9 mouse cellular contexts compared by ENCODE assay signal in the genomic region with DNA sequence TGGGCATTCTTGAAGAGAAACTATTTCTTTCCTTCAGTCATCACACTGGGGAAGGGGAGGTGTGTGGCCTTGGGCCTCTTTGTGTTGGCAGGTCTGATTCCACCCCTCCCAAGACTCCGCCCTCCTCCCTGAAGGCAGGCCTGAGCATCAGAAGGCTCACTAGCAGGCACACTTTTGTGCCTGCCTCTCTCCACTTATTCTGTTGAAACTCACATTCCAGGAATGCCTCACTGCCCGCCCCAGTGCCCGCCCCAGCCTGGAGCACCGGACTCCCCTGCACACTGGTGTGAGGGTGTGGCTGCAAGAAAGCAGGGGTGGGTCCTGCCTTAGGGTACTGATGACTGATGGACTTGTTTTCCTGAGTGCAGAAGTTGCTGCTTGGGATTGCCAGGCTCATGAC. TPM values are rescaled to one million over a fixed set of nuclear protein-coding genes. Genes with fewer than 3 reads are reported as not detected.
DNase-seq lines count a peak whose midpoint lies in the region; ATAC-seq and TF ChIP-seq lines count a peak whose summit lies in the region.
"Had no signal": no experiment of that assay in that cellular context is flagged by ENCODE, and none has a peak within 500 bp of the region (broad histone marks: within the 10 kb centered on the region; RNA-seq: fewer than 3 reads in every experiment).

No protein-coding gene starts in this region.

- intact Hi-C loops in left cerebral cortex, postnatal 10 days (cut with DNase I): loop anchor here (5.0 kb wide), 1 partner anchor 45 kb away; a partner anchor contains a TSS

- no peaks in the 10 kb centered on the region for H3K27me3 ChIP-seq in forebrain, embryonic 10.5 days (ENCODE audit: poor library complexity, severe bottlenecking)
- no peaks in the 10 kb centered on the region for H3K27me3 ChIP-seq in forebrain, embryonic 14.5 days (replicated peaks; ENCODE audit: control insufficient read depth, insufficient read depth, low read length)
- H3K27me3 ChIP-seq in intestine, postnatal 0 days (replicated peaks; ENCODE audit: control insufficient read depth, insufficient read depth, low read length): no peaks in the 10 kb centered on the region
- no peaks in the 10 kb centered on the region for H3K27me3 ChIP-seq in lung, embryonic 16.5 days (ENCODE audit: control insufficient read depth, insufficient read depth, low read depth, low read length)
- H3K27me3 ChIP-seq: neural tube, embryonic 12.5 days had no signal

- no peak overlapping the region for H3K9ac ChIP-seq in forebrain, embryonic 14.5 days (ENCODE audit: low read length)
- no peak overlapping the region for H3K9ac ChIP-seq in ES-E14 (ENCODE audit: insufficient read depth, low read depth, low read length, poor library complexity, severe bottlenecking)
- no peak overlapping the region for H3K9ac ChIP-seq in intestine, postnatal 0 days (ENCODE audit: low read depth, low read length)
- no peak overlapping the region for H3K9ac ChIP-seq in lung, embryonic 16.5 days (ENCODE audit: low read length)
- H3K9ac ChIP-seq: neural tube, embryonic 12.5 days had no signal

- TF ChIP-seq CTCF in intestine, postnatal 0 days (IDR thresholded peaks at IDR 0.05; ENCODE audit: low read depth): no peak
- TF ChIP-seq CTCF in layer of hippocampus, adult 2 months (conservative IDR thresholded peaks at IDR 0.05): no peak

- no peak overlapping the region for H3K4me2 ChIP-seq in forebrain, embryonic 14.5 days (ENCODE audit: low read length)
- H3K4me2 ChIP-seq in intestine, postnatal 0 days (replicated peaks; ENCODE audit: low read depth): no peak overlapping the region
- H3K4me2 ChIP-seq in lung, embryonic 16.5 days (ENCODE audit: low read depth, low read length): no peak overlapping the region
- H3K4me2 ChIP-seq: neural tube, embryonic 12.5 days had no signal

- WGBS in forebrain, embryonic 10.5 days: 50% methylated on average over 4 of the region's 4 CpGs
- WGBS in forebrain, embryonic 14.5 days: 21% methylated on average over 4 of the region's 4 CpGs
- WGBS in intestine, postnatal 0 days: 36% methylated on average over 4 of the region's 4 CpGs
- 26% methylated on average over 4 of the region's 4 CpGs for WGBS in lung, embryonic 16.5 days

- DNase-seq in forebrain, embryonic 10.5 days (ENCODE audit: extremely low spot score, low spot score): peak; percentile 27
- DNase-seq in forebrain, embryonic 14.5 days (ENCODE audit: low spot score): no peak
- peak; percentile 67 for DNase-seq in ES-E14 (ENCODE audit: low read depth, low spot score)
- no peak for DNase-seq in left cerebral cortex, postnatal 10 days (ENCODE audit: extremely low spot score in 1 of 2, low spot score in 2 of 2)
- DNase-seq in layer of hippocampus, adult 2 months (ENCODE audit: low spot score in 2 of 2): no peak

- in situ Hi-C loops in ES-E14 (cut with MboI; ENCODE audit: low sequenced_read_pairs in 2 of 2, unreplicated experiment in 2 of 2): no loop called here

- no peaks in the 10 kb centered on the region for H3K9me3 ChIP-seq in forebrain, embryonic 10.5 days
- no peaks in the 10 kb centered on the region for H3K9me3 ChIP-seq in forebrain, embryonic 14.5 days (replicated peaks; ENCODE audit: control insufficient read depth, low read length)
- no peaks in the 10 kb centered on the region for H3K9me3 ChIP-seq in ES-E14 (ENCODE audit: control insufficient read depth, insufficient read depth, low read depth, low read length)
- no peaks in the 10 kb centered on the region for H3K9me3 ChIP-seq in intestine, postnatal 0 days (ENCODE audit: control insufficient read depth)
- no peaks in the 10 kb centered on the region for H3K9me3 ChIP-seq in lung, embryonic 16.5 days (ENCODE audit: control insufficient read depth, low read length)
- H3K9me3 ChIP-seq: neural tube, embryonic 12.5 days had no signal

- ATAC-seq in forebrain, embryonic 14.5 days: no peak
- peak; percentile 44; the same call in 1 of the 2 replicates for ATAC-seq in intestine, postnatal 0 days
- ATAC-seq in lung, embryonic 16.5 days (ENCODE audit: low read depth): peak; percentile 87
- no peak for ATAC-seq in monocyte, adult 5-6 weeks (replicated peaks; ENCODE audit: insufficient number of reproducible peaks, low FRiP score, low TSS enrichment, poor library complexity, severe bottlenecking)

- H3K27ac ChIP-seq in forebrain, embryonic 10.5 days: 0 out of 2 replicates have a peak overlapping the region, but pooled peaks have one; percentile 20
- H3K27ac ChIP-seq in forebrain, embryonic 14.5 days (ENCODE audit: low read depth, low read length): no peak overlapping the region
- peak overlapping the region; percentile 71; the same call in 1 of the 2 replicates for H3K27ac ChIP-seq in ES-E14 (ENCODE audit: insufficient read depth, low read depth, low read length, poor library complexity, severe bottlenecking)
- no peak overlapping the region for H3K27ac ChIP-seq in intestine, postnatal 0 days (ENCODE audit: low read depth, low read length)
- peak overlapping the region; percentile 86 for H3K27ac ChIP-seq in lung, embryonic 16.5 days (ENCODE audit: low read length)
- H3K27ac ChIP-seq in layer of hippocampus, adult 2 months: no peak overlapping the region
- H3K27ac ChIP-seq: neural tube, embryonic 12.5 days had no signal

- no peak overlapping the region for H3K4me3 ChIP-seq in forebrain, embryonic 10.5 days
- H3K4me3 ChIP-seq in forebrain, embryonic 14.5 days (ENCODE audit: low read depth, low read length): no peak overlapping the region
- H3K4me3 ChIP-seq in ES-E14 (ENCODE audit: insufficient read depth in 1 of 2, low read depth in 1 of 2, low read length in 2 of 2, poor library complexity in 1 of 2, severe bottlenecking in 1 of 2): no peak overlapping the region
- no peak overlapping the region for H3K4me3 ChIP-seq in intestine, postnatal 0 days (ENCODE audit: low read depth, low read length)
- no peak overlapping the region for H3K4me3 ChIP-seq in lung, embryonic 16.5 days (ENCODE audit: low read length)
- no peak overlapping the region for H3K4me3 ChIP-seq in layer of hippocampus, adult 2 months
- H3K4me3 ChIP-seq: neural tube, embryonic 12.5 days had no signal

- peaks cover 22% of the 10 kb centered on the region for H3K4me1 ChIP-seq in forebrain, embryonic 10.5 days
- H3K4me1 ChIP-seq in forebrain, embryonic 14.5 days (ENCODE audit: control insufficient read depth, insufficient read depth, low read length): peaks cover 17% of the 10 kb centered on the region
- peaks cover 0 to 12% of the 10 kb centered on the region in 2 experiments; a peak in 3 of 4 replicates for H3K4me1 ChIP-seq in ES-E14 (ENCODE audit: control insufficient read depth in 2 of 2, insufficient read depth in 2 of 2, low read length in 2 of 2, poor library complexity in 1 of 2)
- no peaks in the 10 kb centered on the region for H3K4me1 ChIP-seq in intestine, postnatal 0 days (replicated peaks; ENCODE audit: control insufficient read depth, insufficient read depth, low read length)
- peaks cover 42% of the 10 kb centered on the region for H3K4me1 ChIP-seq in lung, embryonic 16.5 days (replicated peaks; ENCODE audit: control insufficient read depth, insufficient read depth, low read length)
- H3K4me1 ChIP-seq: neural tube, embryonic 12.5 days had no signal

- no peaks in the 10 kb centered on the region for H3K36me3 ChIP-seq in forebrain, embryonic 10.5 days (replicated peaks)
- H3K36me3 ChIP-seq in forebrain, embryonic 14.5 days (ENCODE audit: control insufficient read depth, insufficient read depth, low read length): no peaks in the 10 kb centered on the region
- no peaks in the 10 kb centered on the region for H3K36me3 ChIP-seq in ES-E14 (ENCODE audit: control insufficient read depth, insufficient read depth, low read length, poor library complexity, severe bottlenecking)
- no peaks in the 10 kb centered on the region for H3K36me3 ChIP-seq in intestine, postnatal 0 days (ENCODE audit: control insufficient read depth, insufficient read depth)
- H3K36me3 ChIP-seq in lung, embryonic 16.5 days (ENCODE audit: control insufficient read depth, insufficient read depth, low read length): no peaks in the 10 kb centered on the region
- H3K36me3 ChIP-seq: neural tube, embryonic 12.5 days had no signal

TF ChIP-seq in ES-E14, 5 proteins besides CTCF, POLR2A, EP300 and RAD21:
- TF ChIP-seq CHD2 (IDR thresholded peaks at IDR 0.05; ENCODE audit: low read depth, low read length) (no peak), ZC3H11A (IDR thresholded peaks at IDR 0.05; ENCODE audit: borderline replicate concordance, low read depth, low read length) (no peak), ZNF384 (IDR thresholded peaks at IDR 0.05; ENCODE audit: low read depth, low read length) (no peak), HCFC1 (IDR thresholded peaks at IDR 0.05; ENCODE audit: borderline replicate concordance, insufficient read depth, low read length) (no peak), MAFK (IDR thresholded peaks at IDR 0.05; ENCODE audit: insufficient read depth, low read depth, low read length) (no peak)

RNA-seq across cellular contexts. Expression of a gene that starts 46.5 kb away (rescaled TPM):
- 1.4 and 2.1 TPM in 2 replicates for polyA plus RNA-seq in forebrain, embryonic 10.5 days (2016; fragmentation: Nextera tagmentation; extraction: Ambion mirVana)
- 24.7 and 26.6 TPM in 2 replicates for polyA plus RNA-seq in forebrain, embryonic 14.5 days (2014; fragmentation: Nextera tagmentation; extraction: Ambion mirVana)
- 76.9 and 96.3 TPM in 2 replicates for total RNA-seq in ES-E14 (2012; rRNA removed)
- polyA plus RNA-seq in intestine, postnatal 0 days (2015; fragmentation: Nextera tagmentation; extraction: Ambion mirVana): 15.5 and 17.6 TPM in 2 replicates
- polyA plus RNA-seq in lung, embryonic 16.5 days (2015; fragmentation: Nextera tagmentation; extraction: Ambion mirVana): 71.6 and 75.7 TPM in 2 replicates
- total RNA-seq in left cerebral cortex, postnatal 10 days (2021): 100 to 1,000 TPM; 139 to 187 TPM
- 0.39 TPM in 1 of 3 replicates, not detected in the others for total RNA-seq in monocyte, adult 5-6 weeks (2017)
- total RNA-seq in layer of hippocampus, adult 2 months (2021): 100 to 1,000 TPM; 239 to 255 TPM

RNA-seq across cellular contexts. Expression of a gene that starts 49.5 kb away (rescaled TPM):
- polyA plus RNA-seq in forebrain, embryonic 10.5 days (2016; fragmentation: Nextera tagmentation; extraction: Ambion mirVana): not detected in 2 replicates
- not detected in 2 replicates for polyA plus RNA-seq in forebrain, embryonic 14.5 days (2014; fragmentation: Nextera tagmentation; extraction: Ambion mirVana)
- total RNA-seq in ES-E14 (2012; rRNA removed): 0.27 TPM in 1 of 2 replicates, not detected in the other
- polyA plus RNA-seq in intestine, postnatal 0 days (2015; fragmentation: Nextera tagmentation; extraction: Ambion mirVana): 104 and 121 TPM in 2 replicates
- polyA plus RNA-seq in lung, embryonic 16.5 days (2015; fragmentation: Nextera tagmentation; extraction: Ambion mirVana): 0.04 TPM in 1 of 2 replicates, not detected in the other
- not detected for total RNA-seq in left cerebral cortex, postnatal 10 days (2021)
- total RNA-seq in monocyte, adult 5-6 weeks (2017): not detected in 3 replicates
- not detected for total RNA-seq in layer of hippocampus, adult 2 months (2021)
- polyA plus RNA-seq: neural tube, embryonic 12.5 days had no signal

Comparison
In these comparisons a context has a peak if more than half of its experiments do, and no peak if none do; other contexts are left out.
1. DNase-seq: peak in forebrain, embryonic 10.5 days (single experiment) and ES-E14 (single experiment); none in forebrain, embryonic 14.5 days (single experiment), left cerebral cortex, postnatal 10 days (0 of 2) and layer of hippocampus, adult 2 months (0 of 2).
2. H3K27ac ChIP-seq: peak in forebrain, embryonic 10.5 days (single experiment), ES-E14 (single experiment) and lung, embryonic 16.5 days (single experiment); none in forebrain, embryonic 14.5 days (single experiment), intestine, postnatal 0 days (single experiment) and layer of hippocampus, adult 2 months (single experiment).
3. ATAC-seq: peak in intestine, postnatal 0 days (single experiment) and lung, embryonic 16.5 days (single experiment); none in forebrain, embryonic 14.5 days (single experiment) and monocyte, adult 5-6 weeks (single experiment).
4. RNA of a gene that starts 46.5 kb away (total RNA-seq): 239 to 255 TPM in layer of hippocampus, adult 2 months, 139 to 187 TPM in left cerebral cortex, postnatal 10 days and 76.9 to 96.3 TPM in ES-E14; 0.39 TPM in monocyte, adult 5-6 weeks; every median in the first group is over 10 times any median in the second.